Mouse (Mus musculus) brain, embryonic 18.5 days (tissue): ENCODE data around the gene Lix1.

Source experiments
- DNase-seq: peaks from one replicate; pipeline ENCODE4 v3.0.0-alpha.2; 2012; ENCODE audit warnings: low read depth, low spot score

Gene Lix1

GRCm38 (mm10) chr17:17496730-17497129 lies 94.3 kb downstream of the Lix1 start:
- DNase-seq = no peak

GRCm38 (mm10) chr17:17498848-17499247 lies 96.4 kb downstream of the Lix1 start:
- DNase-seq = no peak

GRCm38 (mm10) chr17:17499278-17499677 lies 96.8 kb downstream of the Lix1 start:
- peak; percentile 16 for DNase-seq

- DNase-seq = no peak
Measured at GRCm38 (mm10) chr17:17506677-17507076, 104.2 kb downstream of the Lix1 start.
